Mouse (Mus musculus) small intestine, adult 2 months (tissue): ENCODE data around the gene Rasa4.

Experiments
- CTCF ChIP-seq: fragments of 200-500 bp; IDR thresholded peaks from 2 replicates; pipeline ENCODE4 v1.5.1; 2012; ENCODE audit warnings: low read depth, mild to moderate bottlenecking, control low read depth, inconsistent platforms, low read length, moderate library complexity, mixed read lengths; ENCODE audit not compliant: insufficient replicate concordance, insufficient read length; ENCODE audit errors: extremely low read depth
- POLR2A ChIP-seq: fragments of 200-500 bp; IDR thresholded peaks from 2 replicates; pipeline ENCODE4 v1.6.1; 2012; ENCODE audit warnings: low read depth, mild to moderate bottlenecking, control low read depth, inconsistent platforms, low read length, moderate library complexity

GRCm38 (mm10) chr5:136122165-136122564 lies 38.4 kb downstream of the Rasa4 start:
- TF ChIP-seq CTCF (no peak), POLR2A (no peak)
